Mouse (Mus musculus): ENCODE data around the gene Fbxw15. TPM values are rescaled to one million over a fixed set of nuclear protein-coding genes. Genes with fewer than 3 reads are reported as not detected.
"Not testable (repeated sequence)": the region's sequence is repeated elsewhere in the genome, so short reads cannot be mapped to it uniquely, and the experiment has no call there.

Gene Fbxw15
- polyA plus RNA-seq (2015; fragmentation: Nextera tagmentation; extraction: Ambion mirVana) = not detected in 2 replicates

GRCm38 (mm10) chr9:109568162-109568561 lies at the start of gene Fbxw15:
Fbxw15 (minus strand) TSS chr9:109568262.
- not testable (repeated sequence) for H3K27me3 ChIP-seq; H3K4me3 ChIP-seq; ATAC-seq (ENCODE audit: low FRiP score); H3K4me2 ChIP-seq; H3K36me3 ChIP-seq; H3K9ac ChIP-seq; H3K4me1 ChIP-seq (replicated peaks); H3K9me3 ChIP-seq; H3K27ac ChIP-seq
- WGBS = 85% methylated on average over 4 of the region's 4 CpGs

GRCm38 (mm10) chr9:109606837-109607236 lies 38.8 kb upstream of the Fbxw15 start:
- H3K9me3 ChIP-seq; ATAC-seq (ENCODE audit: low FRiP score); H3K4me1 ChIP-seq (replicated peaks); H3K4me3 ChIP-seq; H3K36me3 ChIP-seq; H3K27me3 ChIP-seq; H3K9ac ChIP-seq; H3K27ac ChIP-seq; H3K4me2 ChIP-seq: not testable (repeated sequence)
- WGBS = 39% methylated on average over 5 of the region's 5 CpGs

GRCm38 (mm10) chr9:109602128-109602527 lies 34.1 kb upstream of the Fbxw15 start:
- not testable (repeated sequence) for H3K27ac ChIP-seq; H3K4me2 ChIP-seq; H3K27me3 ChIP-seq; H3K9ac ChIP-seq; ATAC-seq (ENCODE audit: low FRiP score); H3K36me3 ChIP-seq; H3K4me1 ChIP-seq (replicated peaks); H3K4me3 ChIP-seq; H3K9me3 ChIP-seq
- 59% methylated on average over 2 of the region's 2 CpGs for WGBS

- no peak overlapping the region for H3K9ac ChIP-seq
- peaks cover 8% of the 10 kb centered on the region; the same call in 1 of the 2 replicates for H3K9me3 ChIP-seq
- H3K4me1 ChIP-seq (replicated peaks) = no peaks in the 10 kb centered on the region
- no peaks in the 10 kb centered on the region for H3K36me3 ChIP-seq
- no peak overlapping the region for H3K4me2 ChIP-seq
- no peak overlapping the region for H3K27ac ChIP-seq
- no peak overlapping the region for H3K4me3 ChIP-seq
- no peak for ATAC-seq (ENCODE audit: low FRiP score)
- no peaks in the 10 kb centered on the region for H3K27me3 ChIP-seq
Measured at GRCm38 (mm10) chr9:109597226-109597625, 29.2 kb upstream of the Fbxw15 start.

- Histone ChIP-seq H3K4me1 (replicated peaks) (no peaks in the 10 kb centered on the region), H3K9me3 (peaks cover 8% of the 10 kb centered on the region; the same call in 1 of the 2 replicates), H3K27me3 (no peaks in the 10 kb centered on the region), H3K36me3 (no peaks in the 10 kb centered on the region), H3K9ac (no peak overlapping the region), H3K27ac (no peak overlapping the region), H3K4me3 (no peak overlapping the region), H3K4me2 (no peak overlapping the region)
- 89% methylated on average over 2 of the region's 2 CpGs for WGBS
- no peak for ATAC-seq (ENCODE audit: low FRiP score)
Measured at GRCm38 (mm10) chr9:109594866-109595265, 26.8 kb upstream of the Fbxw15 start.

- WGBS = 55% methylated on average over 1 of the region's 1 CpGs
- ATAC-seq (ENCODE audit: low FRiP score) = no peak
- Histone ChIP-seq H3K9me3 (no peaks in the 10 kb centered on the region), H3K36me3 (no peaks in the 10 kb centered on the region), H3K27me3 (no peaks in the 10 kb centered on the region), H3K4me1 (replicated peaks) (no peaks in the 10 kb centered on the region), H3K4me3 (no peak overlapping the region), H3K9ac (no peak overlapping the region), H3K4me2 (no peak overlapping the region), H3K27ac (no peak overlapping the region)
Measured at GRCm38 (mm10) chr9:109565546-109565945, 2.5 kb downstream of the Fbxw15 start.

GRCm38 (mm10) chr9:109562106-109562505 lies 6.0 kb downstream of the Fbxw15 start:
- not testable (repeated sequence) for H3K27me3 ChIP-seq; ATAC-seq (ENCODE audit: low FRiP score); H3K4me1 ChIP-seq (replicated peaks)

GRCm38 (mm10) chr9:109552483-109552882 lies 15.6 kb downstream of the Fbxw15 start:
- no peak for ATAC-seq (ENCODE audit: low FRiP score)
- H3K4me1 ChIP-seq (replicated peaks) = no peaks in the 10 kb centered on the region
- H3K9ac ChIP-seq = no peak overlapping the region
- H3K9me3 ChIP-seq = no peaks in the 10 kb centered on the region
- H3K27ac ChIP-seq = no peak overlapping the region
- H3K4me2 ChIP-seq = no peak overlapping the region
- no peak overlapping the region for H3K4me3 ChIP-seq
- H3K27me3 ChIP-seq = no peaks in the 10 kb centered on the region
- no peaks in the 10 kb centered on the region for H3K36me3 ChIP-seq
- whole genome bisulfite sequencing = 90% methylated on average over 3 of the region's 3 CpGs

More at GRCm38 (mm10) chr9:109562106-109562505, 6.0 kb downstream of the Fbxw15 start:
- not testable (repeated sequence) for H3K36me3 ChIP-seq, H3K9ac ChIP-seq, H3K4me2 ChIP-seq, H3K4me3 ChIP-seq, H3K9me3 ChIP-seq, H3K27ac ChIP-seq

- 18% methylated on average over 2 of the region's 2 CpGs for WGBS
- not testable (repeated sequence) for H3K27me3 ChIP-seq; H3K9ac ChIP-seq; ATAC-seq (ENCODE audit: low FRiP score); H3K4me2 ChIP-seq; H3K27ac ChIP-seq; H3K4me1 ChIP-seq (replicated peaks); H3K4me3 ChIP-seq; H3K36me3 ChIP-seq
- peaks cover 11% of the 10 kb centered on the region for H3K9me3 ChIP-seq
Measured at GRCm38 (mm10) chr9:109549666-109550065, 18.4 kb downstream of the Fbxw15 start.

GRCm38 (mm10) chr9:109523385-109524064 lies 44.5 kb downstream of the Fbxw15 start:
- H3K27ac ChIP-seq = no peak overlapping the region
- no peak for ATAC-seq (ENCODE audit: low FRiP score)
- H3K9me3 ChIP-seq = no peaks in the 10 kb centered on the region
- H3K27me3 ChIP-seq = no peaks in the 10 kb centered on the region
- no peak overlapping the region for H3K4me3 ChIP-seq
- H3K4me1 ChIP-seq (replicated peaks) = no peaks in the 10 kb centered on the region
- no peak overlapping the region for H3K4me2 ChIP-seq
- H3K36me3 ChIP-seq = no peaks in the 10 kb centered on the region
- no peak overlapping the region for H3K9ac ChIP-seq
- 77% methylated on average over 5 of the region's 5 CpGs for WGBS

Other genes with a start within 250 kb of the Fbxw15 start
- gene Fbxw28, start 228.6 kb downstream of the Fbxw15 start, polyA plus RNA-seq (2015; fragmentation: Nextera tagmentation; extraction: Ambion mirVana) = not detected in 2 replicates
- not detected in 2 replicates for gene Fbxw22, start 164.0 kb downstream of the Fbxw15 start, polyA plus RNA-seq (2015; fragmentation: Nextera tagmentation; extraction: Ambion mirVana)
- not detected in 2 replicates for gene Fbxw16, start 119.1 kb downstream of the Fbxw15 start, polyA plus RNA-seq (2015; fragmentation: Nextera tagmentation; extraction: Ambion mirVana)
- not detected in 2 replicates for gene Fbxw19, start 72.4 kb downstream of the Fbxw15 start, polyA plus RNA-seq (2015; fragmentation: Nextera tagmentation; extraction: Ambion mirVana)
- gene Fbxw24, start 57.8 kb upstream of the Fbxw15 start, polyA plus RNA-seq (2015; fragmentation: Nextera tagmentation; extraction: Ambion mirVana) = not detected in 2 replicates
- gene Fbxw25, start 96.4 kb upstream of the Fbxw15 start, polyA plus RNA-seq (2015; fragmentation: Nextera tagmentation; extraction: Ambion mirVana) = not detected in 2 replicates
- not detected in 2 replicates for gene Fbxw18, start 134.4 kb upstream of the Fbxw15 start, polyA plus RNA-seq (2015; fragmentation: Nextera tagmentation; extraction: Ambion mirVana)
- gene Fbxw26, start 177.8 kb upstream of the Fbxw15 start, polyA plus RNA-seq (2015; fragmentation: Nextera tagmentation; extraction: Ambion mirVana) = not detected in 2 replicates
- not detected in 2 replicates for gene Fbxw27, start 222.4 kb upstream of the Fbxw15 start, polyA plus RNA-seq (2015; fragmentation: Nextera tagmentation; extraction: Ambion mirVana)
- gene Spink8, start 244.0 kb upstream of the Fbxw15 start, polyA plus RNA-seq (2015; fragmentation: Nextera tagmentation; extraction: Ambion mirVana) = 1.6 TPM in 1 of 2 replicates, not detected in the other

Measured in hindbrain, embryonic 13.5 days (tissue).